Mouse (Mus musculus) natural killer cell, adult 2 months (primary cell): ENCODE data around the gene Rhobtb3.
"Not testable (repeated sequence)": the region's sequence is repeated elsewhere in the genome, so short reads cannot be mapped to it uniquely, and the experiment has no call there.

Experiments
- DNase-seq, 2 experiments: peaks; one replicate each; pipeline ENCODE4 v3.0.0; 2022; ENCODE audit warnings: low spot score in 2 of 2

Gene Rhobtb3

GRCm38 (mm10) chr13:75845519-75846166, 98.1 kb downstream of the Rhobtb3 start:
- peak; percentile 10 to 22 for DNase-seq

GRCm38 (mm10) chr13:75844833-75845518, 98.7 kb downstream of the Rhobtb3 start:
- no peak for DNase-seq

GRCm38 (mm10) chr13:75843993-75844683, 99.6 kb downstream of the Rhobtb3 start:
- DNase-seq: peak; percentile 16 to 39

GRCm38 (mm10) chr13:75843331-75843730, 100.4 kb downstream of the Rhobtb3 start:
- no peak for DNase-seq

- no peak for DNase-seq
Observed at GRCm38 (mm10) chr13:75841950-75842349, 101.8 kb downstream of the Rhobtb3 start.

GRCm38 (mm10) chr13:75840752-75841285, 102.9 kb downstream of the Rhobtb3 start:
- DNase-seq: no peak

- peak; percentile 49 for DNase-seq
Observed at GRCm38 (mm10) chr13:75839719-75840481, 103.8 kb downstream of the Rhobtb3 start, which contains the start of gene Glrx. Glrx (plus strand) TSS chr13:75839868.

- DNase-seq: no peak
Observed at GRCm38 (mm10) chr13:75838506-75838905, 105.2 kb downstream of the Rhobtb3 start.

GRCm38 (mm10) chr13:75835461-75835860, 108.3 kb downstream of the Rhobtb3 start:
- no peak for DNase-seq

- DNase-seq: no peak
Observed at GRCm38 (mm10) chr13:75833499-75833898, 110.2 kb downstream of the Rhobtb3 start.

GRCm38 (mm10) chr13:75832697-75833096, 111.0 kb downstream of the Rhobtb3 start:
- DNase-seq: no peak

GRCm38 (mm10) chr13:75831710-75832109, 112.0 kb downstream of the Rhobtb3 start:
- DNase-seq: no peak

- no peak for DNase-seq
Observed at GRCm38 (mm10) chr13:75830708-75831107, 113.0 kb downstream of the Rhobtb3 start.

- peak; percentile 11 to 12 for DNase-seq
Observed at GRCm38 (mm10) chr13:75825388-75825787, 118.3 kb downstream of the Rhobtb3 start.

GRCm38 (mm10) chr13:75824611-75825319, 119.0 kb downstream of the Rhobtb3 start:
- no peak for DNase-seq

- DNase-seq: no peak
Observed at GRCm38 (mm10) chr13:75823201-75823600, 120.5 kb downstream of the Rhobtb3 start.

- DNase-seq: not testable (repeated sequence)
Observed at GRCm38 (mm10) chr13:75822366-75822765, 121.4 kb downstream of the Rhobtb3 start.

- no peak for DNase-seq
Observed at GRCm38 (mm10) chr13:75819898-75820297, 123.8 kb downstream of the Rhobtb3 start.
